Mouse (Mus musculus): Measurements from ENCODE around the gene Pga5. TPM values are rescaled to one million over a fixed set of nuclear protein-coding genes. Genes with fewer than 3 reads are reported as not detected.

The Pga5 gene
- polyA plus RNA-seq, 1 experiment from 2014 or later, result not detected

DNA sequence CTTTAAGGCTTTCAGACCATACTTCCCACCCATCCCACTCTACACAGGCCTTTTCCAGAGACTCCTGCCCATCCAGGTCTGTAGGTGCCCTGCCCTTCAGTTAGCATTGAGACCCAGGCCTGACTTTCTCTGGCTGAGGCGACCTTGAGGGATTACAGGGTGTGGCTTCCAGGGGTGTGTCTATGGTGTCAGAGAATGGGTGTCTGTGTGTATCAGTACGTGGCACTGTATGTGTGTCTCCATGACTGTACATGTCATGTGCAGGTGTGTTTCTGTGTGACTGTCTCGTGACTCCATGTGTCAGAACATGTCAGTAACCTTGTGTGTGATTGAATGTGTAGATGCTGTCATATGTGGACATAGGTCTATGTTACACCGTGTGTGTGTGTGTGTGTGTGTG is 6.6 kb downstream of the Pga5 start:
- DNase-seq (ENCODE audit: low spot score), result no peak
- Histone ChIP-seq H3K4me3 (ENCODE audit: low read depth, low read length) (no peak overlapping the region), H3K4me2 (ENCODE audit: low read depth, low read length, severe bottlenecking) (no peak overlapping the region), H3K27ac (ENCODE audit: low read depth, low read length) (no peak overlapping the region), H3K9me3 (ENCODE audit: control insufficient read depth, low read length) (no peaks in the 10 kb centered on the region), H3K9ac (ENCODE audit: low read length) (no peak overlapping the region), H3K36me3 (ENCODE audit: control insufficient read depth, insufficient read depth, low read length) (no peaks in the 10 kb centered on the region), H3K27me3 (ENCODE audit: control insufficient read depth, insufficient read depth, low read length) (no peaks in the 10 kb centered on the region), H3K4me1 (replicated peaks; ENCODE audit: control insufficient read depth, insufficient read depth, low read length) (no peaks in the 10 kb centered on the region)
- ATAC-seq (replicated peaks; ENCODE audit: low FRiP score), result no peak
- 79% methylated on average over 4 of the region's 4 CpGs for WGBS

DNA sequence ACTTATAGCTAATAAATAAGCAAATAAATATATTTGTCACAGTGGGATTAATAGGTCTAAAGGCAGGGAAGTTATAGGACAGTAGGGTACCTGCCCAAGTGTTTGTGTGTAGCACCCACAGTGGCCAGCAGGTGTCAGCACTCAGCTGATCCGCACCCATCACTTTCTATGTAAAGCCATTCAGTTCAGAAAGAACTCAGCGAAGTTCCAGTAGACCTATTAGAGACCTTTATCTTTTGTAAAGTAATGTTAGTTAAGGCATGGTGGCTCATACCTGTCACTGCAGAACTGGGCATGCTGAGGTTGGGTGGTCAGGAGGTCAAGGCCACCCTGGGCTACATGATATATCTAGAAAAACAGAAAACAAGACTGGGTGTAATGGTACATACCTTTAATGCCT is 12.4 kb downstream of the Pga5 start:
- peak; percentile 63 for ATAC-seq (replicated peaks; ENCODE audit: low FRiP score)
- no peak overlapping the region for H3K4me3 ChIP-seq (ENCODE audit: low read depth, low read length)
- no peaks in the 10 kb centered on the region for H3K36me3 ChIP-seq (ENCODE audit: control insufficient read depth, insufficient read depth, low read length)
- no peaks in the 10 kb centered on the region for H3K4me1 ChIP-seq (replicated peaks; ENCODE audit: control insufficient read depth, insufficient read depth, low read length)
- DNase-seq (ENCODE audit: low spot score), result peak; percentile 84
- no peaks in the 10 kb centered on the region for H3K27me3 ChIP-seq (ENCODE audit: control insufficient read depth, insufficient read depth, low read length)
- H3K9ac ChIP-seq (ENCODE audit: low read length), result no peak overlapping the region
- no peak overlapping the region for H3K4me2 ChIP-seq (ENCODE audit: low read depth, low read length, severe bottlenecking)
- H3K9me3 ChIP-seq (ENCODE audit: control insufficient read depth, low read length), result no peaks in the 10 kb centered on the region
- H3K27ac ChIP-seq (ENCODE audit: low read depth, low read length), result no peak overlapping the region
- 19% methylated on average over 2 of the region's 2 CpGs for WGBS

DNA sequence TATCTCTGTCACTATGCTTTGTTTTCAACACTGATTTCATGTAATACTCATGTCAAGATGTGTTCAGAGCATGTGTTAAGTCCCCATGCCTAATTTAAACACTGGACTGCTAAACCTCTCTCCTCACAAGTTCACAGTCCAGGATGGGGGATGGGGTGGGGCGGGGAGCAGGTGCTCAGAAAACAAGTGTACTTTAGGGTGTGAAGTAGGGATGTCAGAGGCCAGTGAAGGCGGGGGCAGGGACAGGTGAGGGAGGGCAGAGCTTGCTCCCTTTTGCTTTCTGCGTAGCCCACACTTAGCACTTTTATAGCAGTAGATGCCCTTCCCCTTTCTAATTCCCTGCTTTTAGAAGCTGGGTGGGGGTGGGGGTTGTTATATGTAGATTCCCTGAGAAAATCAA is 12.8 kb downstream of the Pga5 start:
- Histone ChIP-seq H3K9ac (ENCODE audit: low read length) (no peak overlapping the region), H3K36me3 (ENCODE audit: control insufficient read depth, insufficient read depth, low read length) (no peaks in the 10 kb centered on the region), H3K4me1 (replicated peaks; ENCODE audit: control insufficient read depth, insufficient read depth, low read length) (no peaks in the 10 kb centered on the region), H3K4me3 (ENCODE audit: low read depth, low read length) (no peak overlapping the region), H3K27me3 (ENCODE audit: control insufficient read depth, insufficient read depth, low read length) (no peaks in the 10 kb centered on the region), H3K4me2 (ENCODE audit: low read depth, low read length, severe bottlenecking) (no peak overlapping the region), H3K9me3 (ENCODE audit: control insufficient read depth, low read length) (no peaks in the 10 kb centered on the region), H3K27ac (ENCODE audit: low read depth, low read length) (no peak overlapping the region)
- DNase-seq (ENCODE audit: low spot score) (no peak), ATAC-seq (replicated peaks; ENCODE audit: low FRiP score) (peak; percentile 39; the same call in 1 of the 2 replicates)
- 61% methylated on average over 3 of the region's 3 CpGs for WGBS

DNA sequence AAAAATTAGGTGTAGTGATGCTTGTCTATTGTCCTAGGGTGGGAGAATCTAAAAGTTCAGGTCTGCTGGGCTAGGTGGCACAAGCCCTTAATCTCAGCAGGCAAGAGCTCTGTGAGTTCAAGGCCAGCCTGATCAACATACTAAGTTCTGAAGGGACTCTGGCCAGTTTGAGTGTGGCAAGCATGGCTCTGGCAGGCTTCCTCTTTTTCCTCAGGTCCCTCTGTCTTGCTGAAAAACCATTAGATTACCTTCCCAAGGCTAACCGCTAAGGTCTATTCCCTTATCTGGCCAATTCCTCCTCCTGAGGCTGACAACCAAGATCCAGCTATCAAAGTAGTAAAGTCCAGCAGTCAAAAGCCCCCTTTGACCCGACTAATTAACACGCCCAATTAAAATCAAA is 15.2 kb downstream of the Pga5 start:
- DNase-seq (ENCODE audit: low spot score) (no peak), ATAC-seq (replicated peaks; ENCODE audit: low FRiP score) (no peak)
- H3K4me1 ChIP-seq (replicated peaks; ENCODE audit: control insufficient read depth, insufficient read depth, low read length), result no peaks in the 10 kb centered on the region
- no peaks in the 10 kb centered on the region for H3K9me3 ChIP-seq (ENCODE audit: control insufficient read depth, low read length)
- no peak overlapping the region for H3K9ac ChIP-seq (ENCODE audit: low read length)
- no peak overlapping the region for H3K4me2 ChIP-seq (ENCODE audit: low read depth, low read length, severe bottlenecking)
- H3K27me3 ChIP-seq (ENCODE audit: control insufficient read depth, insufficient read depth, low read length), result no peaks in the 10 kb centered on the region
- no peak overlapping the region for H3K4me3 ChIP-seq (ENCODE audit: low read depth, low read length)
- WGBS, result 83% methylated on average over 3 of the region's 3 CpGs
- no peaks in the 10 kb centered on the region for H3K36me3 ChIP-seq (ENCODE audit: control insufficient read depth, insufficient read depth, low read length)
- no peak overlapping the region for H3K27ac ChIP-seq (ENCODE audit: low read depth, low read length)

DNA sequence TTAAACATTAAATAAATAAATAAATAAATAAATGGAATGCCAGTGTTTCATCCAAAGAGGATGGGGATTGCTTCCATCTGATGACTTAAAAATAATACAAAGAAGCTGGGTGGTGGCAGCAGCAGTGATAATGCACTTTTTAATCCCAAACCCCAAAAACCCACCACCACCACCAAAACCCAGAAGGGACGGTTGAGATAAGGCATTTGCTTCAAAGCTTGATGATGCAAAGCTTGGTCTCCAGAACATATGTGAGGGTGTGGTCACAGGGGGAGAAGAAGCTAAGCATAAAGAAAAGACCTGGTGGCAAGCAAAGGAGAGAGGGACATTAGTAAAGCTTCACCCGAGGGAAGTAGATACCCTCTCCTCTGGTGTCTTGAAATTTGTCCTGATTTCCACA is 16.0 kb downstream of the Pga5 start:
- Histone ChIP-seq H3K27me3 (ENCODE audit: control insufficient read depth, insufficient read depth, low read length) (no peaks in the 10 kb centered on the region), H3K9me3 (ENCODE audit: control insufficient read depth, low read length) (no peaks in the 10 kb centered on the region), H3K4me2 (ENCODE audit: low read depth, low read length, severe bottlenecking) (no peak overlapping the region), H3K36me3 (ENCODE audit: control insufficient read depth, insufficient read depth, low read length) (no peaks in the 10 kb centered on the region), H3K4me1 (replicated peaks; ENCODE audit: control insufficient read depth, insufficient read depth, low read length) (no peaks in the 10 kb centered on the region), H3K4me3 (ENCODE audit: low read depth, low read length) (no peak overlapping the region), H3K9ac (ENCODE audit: low read length) (no peak overlapping the region), H3K27ac (ENCODE audit: low read depth, low read length) (peak overlapping the region; percentile 25; the same call in 1 of the 2 replicates)
- 91% methylated on average over 2 of the region's 2 CpGs for WGBS
- no peak for ATAC-seq (replicated peaks; ENCODE audit: low FRiP score)
- DNase-seq (ENCODE audit: low spot score), result no peak

DNA sequence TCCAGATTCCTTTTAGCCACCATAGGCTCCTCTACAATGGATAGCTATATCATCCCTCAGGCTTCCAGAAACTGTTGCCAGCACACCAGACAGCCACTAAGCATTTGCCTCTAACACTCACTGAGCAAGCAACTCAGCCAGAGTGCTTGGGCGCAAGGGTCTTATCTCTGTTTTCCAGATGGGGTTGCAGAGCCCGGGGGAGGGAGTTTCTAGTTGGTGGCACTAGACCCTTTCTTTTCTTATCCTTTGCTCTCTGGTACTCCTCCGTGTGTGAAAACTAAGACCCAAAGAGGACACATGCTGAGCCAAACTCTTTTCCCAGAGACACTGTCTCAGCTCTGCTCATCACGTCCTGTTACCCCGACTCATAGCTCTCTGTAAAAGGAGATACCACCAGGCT is 16.5 kb downstream of the Pga5 start:
- Histone ChIP-seq H3K4me1 (replicated peaks; ENCODE audit: control insufficient read depth, insufficient read depth, low read length) (no peaks in the 10 kb centered on the region), H3K27ac (ENCODE audit: low read depth, low read length) (peak overlapping the region; percentile 25; the same call in 1 of the 2 replicates), H3K9me3 (ENCODE audit: control insufficient read depth, low read length) (no peaks in the 10 kb centered on the region), H3K4me2 (ENCODE audit: low read depth, low read length, severe bottlenecking) (no peak overlapping the region), H3K4me3 (ENCODE audit: low read depth, low read length) (no peak overlapping the region), H3K36me3 (ENCODE audit: control insufficient read depth, insufficient read depth, low read length) (no peaks in the 10 kb centered on the region), H3K27me3 (ENCODE audit: control insufficient read depth, insufficient read depth, low read length) (no peaks in the 10 kb centered on the region), H3K9ac (ENCODE audit: low read length) (no peak overlapping the region)
- ATAC-seq (replicated peaks; ENCODE audit: low FRiP score) (no peak), DNase-seq (ENCODE audit: low spot score) (no peak)
- 80% methylated on average over 5 of the region's 5 CpGs for WGBS

DNA sequence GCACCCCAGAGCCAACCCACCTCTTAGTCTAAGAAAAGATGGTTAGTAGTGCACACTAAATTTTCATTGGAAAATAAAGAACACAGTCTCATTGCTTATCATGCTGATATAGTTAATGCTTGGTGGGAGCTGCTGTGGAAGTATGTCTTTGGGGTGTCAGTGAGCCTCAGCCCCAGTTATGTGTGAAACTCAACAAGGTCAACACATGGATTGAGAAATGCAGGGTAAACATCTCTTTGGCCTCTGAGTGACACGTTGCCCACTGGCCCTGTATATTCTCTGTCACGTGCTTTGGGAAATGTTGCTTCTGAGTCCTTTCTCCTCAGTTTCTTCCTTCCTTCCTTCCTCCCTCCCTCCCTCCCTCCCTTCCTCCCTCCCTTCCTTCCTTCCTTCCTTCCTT is 19.5 kb downstream of the Pga5 start:
- Histone ChIP-seq H3K36me3 (ENCODE audit: control insufficient read depth, insufficient read depth, low read length) (no peaks in the 10 kb centered on the region), H3K4me1 (replicated peaks; ENCODE audit: control insufficient read depth, insufficient read depth, low read length) (no peaks in the 10 kb centered on the region), H3K27me3 (ENCODE audit: control insufficient read depth, insufficient read depth, low read length) (no peaks in the 10 kb centered on the region), H3K27ac (ENCODE audit: low read depth, low read length) (no peak overlapping the region), H3K9me3 (ENCODE audit: control insufficient read depth, low read length) (no peaks in the 10 kb centered on the region), H3K4me2 (ENCODE audit: low read depth, low read length, severe bottlenecking) (no peak overlapping the region), H3K9ac (ENCODE audit: low read length) (no peak overlapping the region), H3K4me3 (ENCODE audit: low read depth, low read length) (no peak overlapping the region)
- WGBS, result 72% methylated on average over 2 of the region's 2 CpGs
- ATAC-seq (replicated peaks; ENCODE audit: low FRiP score), result no peak
- DNase-seq (ENCODE audit: low spot score), result no peak

DNA sequence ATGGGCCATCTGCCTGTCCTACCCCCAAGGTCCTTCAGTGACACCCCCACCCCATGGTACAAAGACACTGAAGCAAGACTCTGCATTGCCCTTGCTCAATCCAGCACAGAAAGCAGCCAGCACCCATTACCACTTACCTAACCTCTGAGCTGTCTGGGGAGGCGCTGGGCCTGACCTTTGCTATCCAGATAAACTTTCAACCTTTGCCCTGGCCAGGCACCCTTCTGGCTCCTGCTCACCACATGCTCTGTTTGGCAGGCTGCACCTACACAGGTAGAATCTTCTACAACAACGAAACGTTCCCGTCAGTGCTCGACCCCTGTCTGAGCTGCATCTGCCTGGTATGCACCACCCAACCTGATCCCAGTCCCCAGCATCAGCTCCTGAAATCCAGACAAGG is 20.1 kb downstream of the Pga5 start:
- no peaks in the 10 kb centered on the region for H3K4me1 ChIP-seq (replicated peaks; ENCODE audit: control insufficient read depth, insufficient read depth, low read length)
- 92% methylated on average over 5 of the region's 5 CpGs for WGBS

DNA sequence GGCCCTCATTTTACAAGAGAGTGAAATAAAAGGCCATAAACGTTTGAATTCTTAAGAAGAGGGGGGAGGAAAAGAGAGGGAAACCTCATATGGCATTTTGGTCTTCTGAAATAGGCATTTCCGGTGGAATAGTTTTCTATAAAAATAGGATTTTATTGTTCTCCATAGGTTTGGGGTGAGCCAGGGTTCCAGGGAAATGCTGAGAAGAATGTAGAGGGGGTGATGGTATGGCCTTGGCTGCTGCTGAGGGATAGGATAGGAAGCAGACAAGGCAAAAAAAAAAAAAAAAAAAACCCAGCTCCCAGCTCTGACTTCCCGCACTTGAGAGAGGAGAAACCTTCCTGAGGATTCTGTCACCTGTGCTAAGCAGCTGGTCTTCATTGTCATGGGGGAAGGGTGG is 21.8 kb downstream of the Pga5 start:
- Histone ChIP-seq H3K4me1 (replicated peaks; ENCODE audit: control insufficient read depth, insufficient read depth, low read length) (no peaks in the 10 kb centered on the region), H3K9me3 (ENCODE audit: control insufficient read depth, low read length) (no peaks in the 10 kb centered on the region), H3K27ac (ENCODE audit: low read depth, low read length) (no peak overlapping the region), H3K4me2 (ENCODE audit: low read depth, low read length, severe bottlenecking) (no peak overlapping the region), H3K27me3 (ENCODE audit: control insufficient read depth, insufficient read depth, low read length) (no peaks in the 10 kb centered on the region), H3K36me3 (ENCODE audit: control insufficient read depth, insufficient read depth, low read length) (no peaks in the 10 kb centered on the region), H3K9ac (ENCODE audit: low read length) (no peak overlapping the region), H3K4me3 (ENCODE audit: low read depth, low read length) (no peak overlapping the region)
- WGBS, result 65% methylated on average over 3 of the region's 3 CpGs
- no peak for ATAC-seq (replicated peaks; ENCODE audit: low FRiP score)
- DNase-seq (ENCODE audit: low spot score), result no peak

More for the DNA sequence above, 20.1 kb downstream of the Pga5 start:
- ATAC-seq (replicated peaks; ENCODE audit: low FRiP score) (no peak), DNase-seq (ENCODE audit: low spot score) (no peak)
- Histone ChIP-seq H3K9ac (ENCODE audit: low read length) (no peak overlapping the region), H3K27ac (ENCODE audit: low read depth, low read length) (no peak overlapping the region), H3K4me3 (ENCODE audit: low read depth, low read length) (no peak overlapping the region), H3K36me3 (ENCODE audit: control insufficient read depth, insufficient read depth, low read length) (no peaks in the 10 kb centered on the region), H3K27me3 (ENCODE audit: control insufficient read depth, insufficient read depth, low read length) (no peaks in the 10 kb centered on the region), H3K9me3 (ENCODE audit: control insufficient read depth, low read length) (no peaks in the 10 kb centered on the region), H3K4me2 (ENCODE audit: low read depth, low read length, severe bottlenecking) (no peak overlapping the region)

All from forebrain, embryonic 11.5 days (tissue).